Mouse (Mus musculus): ENCODE measurements around the gene Mok. TPM values are rescaled to one million over a fixed set of nuclear protein-coding genes. Genes with fewer than 3 reads are reported as not detected.

The Mok gene
- total RNA-seq, 1 experiment from 2014 or later, result not detected

- ATAC-seq (replicated peaks; ENCODE audit: low read depth, poor library complexity, severe bottlenecking), result peak; percentile 68
These were observed 64.9 kb downstream of the Mok start for GRCm38 (mm10) chr12:110775628-110776426.

- no peak for ATAC-seq (replicated peaks; ENCODE audit: low read depth, poor library complexity, severe bottlenecking)
These were observed 68.8 kb downstream of the Mok start for GRCm38 (mm10) chr12:110771961-110772360.

- peak; percentile 94 for ATAC-seq (replicated peaks; ENCODE audit: low read depth, poor library complexity, severe bottlenecking)
These were observed 70.1 kb downstream of the Mok start for GRCm38 (mm10) chr12:110770479-110771247.

DNA sequence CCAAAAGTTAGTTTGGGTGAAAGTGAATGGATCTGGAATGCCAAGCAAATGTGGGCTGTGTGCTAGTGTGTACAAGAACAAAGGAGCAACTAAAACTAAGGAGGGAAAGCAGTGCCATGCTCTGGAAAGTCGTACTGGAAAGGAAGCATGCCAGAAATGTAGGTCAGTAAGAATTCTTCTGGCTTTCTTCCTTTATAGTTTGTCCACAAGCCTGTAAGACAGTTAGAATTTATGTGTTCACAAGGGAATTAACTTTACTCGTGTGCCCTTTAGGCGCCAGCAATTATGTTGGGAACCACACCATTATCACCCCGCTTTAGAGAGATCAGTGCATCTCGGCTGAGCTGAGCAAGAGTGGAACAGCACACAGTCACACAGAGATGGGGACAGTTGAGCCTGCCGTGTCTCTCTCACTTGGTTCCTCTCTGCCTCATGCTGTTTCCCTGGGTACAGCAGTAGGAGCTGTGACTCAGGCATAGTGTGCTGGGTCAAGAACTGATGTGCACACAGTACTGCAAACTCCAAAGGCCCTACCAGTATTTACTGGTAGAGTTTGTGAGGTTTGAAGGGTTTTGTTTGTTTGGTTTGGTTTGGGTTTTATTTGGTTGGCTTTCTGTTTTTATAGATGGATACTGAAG is 71.0 kb downstream of the Mok start:
- no peak for ATAC-seq (replicated peaks; ENCODE audit: low read depth, poor library complexity, severe bottlenecking)

DNA sequence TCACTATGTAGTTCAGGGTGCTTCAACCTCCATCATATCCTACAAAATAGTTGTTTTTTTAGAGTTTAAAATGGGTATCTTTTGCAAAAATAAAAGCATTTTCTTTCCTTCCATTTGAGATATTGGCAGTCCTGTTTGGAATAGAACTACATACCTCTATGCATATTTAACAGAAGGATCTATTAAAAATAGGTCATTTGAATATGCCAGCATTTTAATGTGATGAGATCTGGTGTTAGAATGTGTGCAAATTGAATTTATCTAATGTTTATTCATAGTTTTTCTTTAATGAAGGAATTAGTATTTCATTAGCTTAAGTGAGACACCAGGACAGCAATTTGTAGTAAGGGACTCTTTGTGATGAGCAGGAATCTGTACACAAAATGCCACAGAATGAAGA is 72.2 kb downstream of the Mok start:
- no peak for ATAC-seq (replicated peaks; ENCODE audit: low read depth, poor library complexity, severe bottlenecking)

- peak; percentile 88 for ATAC-seq (replicated peaks; ENCODE audit: low read depth, poor library complexity, severe bottlenecking)
These were observed 76.2 kb downstream of the Mok start for GRCm38 (mm10) chr12:110764531-110764930.

DNA sequence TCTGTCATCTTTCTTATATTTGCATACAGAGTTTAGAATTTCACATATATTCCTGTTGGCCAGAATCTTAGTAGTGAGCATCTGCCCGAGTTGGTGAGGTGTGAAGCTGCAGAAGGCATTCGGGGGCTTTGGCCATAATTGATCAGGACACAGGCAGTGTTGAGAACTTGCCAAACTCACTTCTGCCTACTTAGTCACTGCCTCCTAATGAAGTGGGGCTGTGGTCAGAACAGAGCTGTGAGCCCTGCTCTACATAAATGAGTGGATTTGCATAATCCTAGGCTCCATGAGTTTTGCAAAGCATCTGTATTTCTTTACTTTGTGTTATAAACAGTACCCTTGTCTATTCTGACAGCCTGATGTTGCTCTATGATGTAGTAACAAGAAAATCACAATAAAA is 78.4 kb downstream of the Mok start:
- ATAC-seq (replicated peaks; ENCODE audit: low read depth, poor library complexity, severe bottlenecking), result no peak

DNA sequence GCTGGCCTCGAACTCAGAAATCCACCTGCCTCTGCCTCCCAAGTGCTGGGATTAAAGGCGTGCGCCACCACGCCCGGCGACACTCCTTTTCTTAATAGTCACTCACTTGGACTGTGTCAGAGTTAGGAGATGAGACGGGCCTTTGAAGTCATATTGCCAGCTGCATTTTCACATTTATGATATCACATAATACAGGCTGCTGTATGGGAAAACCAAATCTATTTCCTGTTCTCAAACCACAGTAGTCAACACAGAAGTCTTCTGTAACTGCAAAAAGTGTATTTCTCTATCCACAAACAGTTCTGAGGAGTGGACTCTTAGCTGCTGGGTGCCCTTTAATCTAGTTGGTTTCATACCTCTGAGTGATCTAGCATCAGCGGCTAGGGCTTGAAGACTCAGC is 81.8 kb downstream of the Mok start:
- peak; percentile 51 for ATAC-seq (replicated peaks; ENCODE audit: low read depth, poor library complexity, severe bottlenecking)

Other genes with a start within 250 kb of the Mok start
- gene Dync1h1, start 239.5 kb downstream of the Mok start, total RNA-seq (2017), result 109 and 127 TPM in 2 replicates
- gene 1700001K19Rik, start 158.3 kb downstream of the Mok start, total RNA-seq (2017), result not detected in 2 replicates
- 2,253 and 2,489 TPM in 2 replicates for gene Hsp90aa1, start 138.2 kb downstream of the Mok start, total RNA-seq (2017)
- 29.8 and 32.0 TPM in 2 replicates for gene Wdr20, start 103.0 kb downstream of the Mok start, total RNA-seq (2017)
- gene Zfp839, start 9.3 kb upstream of the Mok start, total RNA-seq (2017), result 6.0 and 7.1 TPM in 2 replicates
- 99.3 and 115 TPM in 2 replicates for gene Cinp, start 48.2 kb upstream of the Mok start, total RNA-seq (2017)
- 3.8 and 5.7 TPM in 2 replicates for gene Tecpr2, start 48.3 kb upstream of the Mok start, total RNA-seq (2017)
- gene Ankrd9, start 138.1 kb upstream of the Mok start, total RNA-seq (2017), result 4.1 and 4.8 TPM in 2 replicates
- 46.6 and 47.7 TPM in 2 replicates for gene Rcor1, start 198.4 kb upstream of the Mok start, total RNA-seq (2017)

All from common myeloid progenitor, adult 5-6 weeks (primary cell).